In the genomic region with DNA sequence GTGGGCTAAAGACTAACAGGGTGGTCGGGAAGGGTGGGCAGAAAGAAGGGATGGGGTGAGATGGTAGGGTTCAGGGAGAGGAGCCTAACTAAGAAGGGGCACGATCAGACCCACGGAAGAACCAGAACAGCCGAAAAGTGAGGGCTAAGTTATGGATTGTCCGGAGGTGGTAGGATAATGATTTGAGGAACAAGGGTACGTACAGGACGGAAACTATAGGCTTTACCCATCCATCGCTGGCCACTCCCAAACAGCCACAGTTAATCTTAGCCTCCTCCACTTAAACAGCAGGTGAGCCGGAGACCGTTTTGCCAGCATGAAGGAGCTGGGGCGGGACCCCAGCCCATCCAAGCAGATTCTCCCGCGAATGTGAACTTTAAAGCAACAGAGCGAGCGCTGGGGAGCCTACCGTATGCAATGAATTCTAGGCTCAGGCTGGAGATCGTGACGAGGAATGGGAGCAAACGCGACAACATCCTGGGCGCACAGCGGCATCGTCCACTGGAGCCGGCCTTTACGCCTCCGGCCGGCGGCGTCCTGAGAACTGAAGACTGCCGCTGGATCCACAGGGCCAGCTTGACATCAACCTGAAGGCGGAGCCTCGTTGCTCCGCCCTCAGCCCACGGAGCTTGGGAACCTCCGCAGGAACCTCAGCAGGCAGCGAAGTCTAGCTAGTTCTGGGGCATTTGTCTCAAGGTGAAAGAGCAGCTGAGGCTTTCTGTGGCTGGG, we compare ENCODE assay signal across 8 mouse cellular contexts. TPM values are rescaled to one million over a fixed set of nuclear protein-coding genes. Genes with fewer than 3 reads are reported as not detected.
DNase-seq lines count a peak whose midpoint lies in the region; ATAC-seq and TF ChIP-seq lines count a peak whose summit lies in the region.

A gene (minus strand): TSS at position 553 of the 729 bp plus-strand sequence.

- H3K4me2 ChIP-seq in intestine, embryonic 16.5 days (ENCODE audit: low read depth, low read length) = peak within 1 kb of the TSS; percentile 63
- H3K4me2 ChIP-seq in midbrain, embryonic 13.5 days (replicated peaks) = peak within 1 kb of the TSS; percentile 85

- H3K27ac ChIP-seq in intestine, embryonic 16.5 days (ENCODE audit: low read length) = no peak within 1 kb of the TSS
- H3K27ac ChIP-seq in midbrain, embryonic 13.5 days = no peak within 1 kb of the TSS
- peak within 1 kb of the TSS; percentile 90 for H3K27ac ChIP-seq in spleen, adult 2 months (ENCODE audit: insufficient read depth, low read length)

- peak within 1 kb of the TSS; percentile 39 for H3K9ac ChIP-seq in intestine, embryonic 16.5 days (ENCODE audit: low read depth, low read length)
- peak within 1 kb of the TSS; percentile 68 for H3K9ac ChIP-seq in midbrain, embryonic 13.5 days (replicated peaks)

- no peaks in the 10 kb centered on the region for H3K9me3 ChIP-seq in intestine, embryonic 16.5 days (ENCODE audit: control insufficient read depth, low read length)
- H3K9me3 ChIP-seq in midbrain, embryonic 13.5 days = no peaks in the 10 kb centered on the region

- no peaks in the 10 kb centered on the region for H3K4me1 ChIP-seq in intestine, embryonic 16.5 days (ENCODE audit: control insufficient read depth, insufficient read depth, low read length)
- peaks cover 12% of the 10 kb centered on the region; the same call in 1 of the 2 replicates for H3K4me1 ChIP-seq in midbrain, embryonic 13.5 days (replicated peaks)
- peaks cover 29% of the 10 kb centered on the region; the same call in 1 of the 2 replicates for H3K4me1 ChIP-seq in spleen, adult 2 months (ENCODE audit: control insufficient read depth, insufficient read depth, insufficient read length)

- no peaks in the 10 kb centered on the region for H3K36me3 ChIP-seq in intestine, embryonic 16.5 days (ENCODE audit: control insufficient read depth, insufficient read depth, low read length)
- no peaks in the 10 kb centered on the region for H3K36me3 ChIP-seq in midbrain, embryonic 13.5 days
- peaks cover 23% of the 10 kb centered on the region for H3K36me3 ChIP-seq in spleen, adult 2 months (ENCODE audit: control insufficient read depth, insufficient read depth, low read length)

- peak; percentile 98 for TF ChIP-seq POLR2A in spleen, adult 2 months (IDR thresholded peaks at IDR 0.05; ENCODE audit: low read depth, low read length)

- H3K4me3 ChIP-seq in intestine, embryonic 16.5 days (ENCODE audit: low read length) = peak within 1 kb of the TSS; percentile 39
- H3K4me3 ChIP-seq in midbrain, embryonic 13.5 days (replicated peaks) = peak within 1 kb of the TSS; percentile 47
- peak within 1 kb of the TSS; percentile 68 for H3K4me3 ChIP-seq in spleen, adult 2 months (ENCODE audit: extremely low read depth, insufficient read depth, insufficient read length)

- peak; percentile 68 to 84 for DNase-seq in adrenal gland, adult (ENCODE audit: inconsistent age in 2 of 2, low spot score in 1 of 2)
- DNase-seq in adrenal gland, postnatal 4 days (ENCODE audit: low spot score in 2 of 2) = no peak
- DNase-seq in heart, adult 18-20 months = peak; percentile 55 to 73
- DNase-seq in liver = peak; percentile 43
- DNase-seq in spleen, adult 2 months (ENCODE audit: low read depth in 1 of 2, low spot score in 2 of 2) = peak in 1 of 2 experiments; percentile 74

- H3K27me3 ChIP-seq in intestine, embryonic 16.5 days (replicated peaks; ENCODE audit: control insufficient read depth, insufficient read depth, low read length) = peaks cover 24% of the 10 kb centered on the region
- peaks cover 39% of the 10 kb centered on the region for H3K27me3 ChIP-seq in midbrain, embryonic 13.5 days
- H3K27me3 ChIP-seq in spleen, adult 2 months (ENCODE audit: control insufficient read depth, insufficient read depth, low read length) = no peaks in the 10 kb centered on the region

- no peak for TF ChIP-seq CTCF in spleen, adult 2 months (IDR thresholded peaks at IDR 0.05; ENCODE audit: extremely low read depth, insufficient read depth, insufficient read length, insufficient replicate concordance)

- peak; percentile 66 for ATAC-seq in common myeloid progenitor, adult 5-6 weeks (replicated peaks; ENCODE audit: low read depth, poor library complexity, severe bottlenecking)
- ATAC-seq in intestine, embryonic 16.5 days = peak; percentile 53; the same call in 1 of the 2 replicates
- ATAC-seq in midbrain, embryonic 13.5 days = 0 out of 2 replicates have a peak, but pooled peaks have one; percentile 45

- WGBS in intestine, embryonic 16.5 days = 8% methylated on average over 36 of the region's 36 CpGs
- WGBS in midbrain, embryonic 13.5 days = 4% methylated on average over 36 of the region's 36 CpGs
- WGBS in spleen, adult 2 months = 1% methylated on average over 36 of the region's 36 CpGs

RNA-seq across cellular contexts. Expression of the gene that starts here (rescaled TPM):
- total RNA-seq in adrenal gland, postnatal 4 days (2021) = 1 to 10 TPM; 2.6 to 2.7 TPM
- 3.5 and 8.2 TPM in 2 replicates for total RNA-seq in common myeloid progenitor, adult 5-6 weeks (2017)
- 1 to 10 TPM; 1.9 to 2.5 TPM for total RNA-seq in heart, adult 18-20 months (2021)
- 1.1 and 1.2 TPM in 2 replicates for polyA plus RNA-seq in intestine, embryonic 16.5 days (2015; fragmentation: Nextera tagmentation; extraction: Ambion mirVana)
- polyA plus RNA-seq in midbrain, embryonic 13.5 days (2015; fragmentation: Nextera tagmentation; extraction: Ambion mirVana) = 0.45 and 0.62 TPM in 2 replicates
- 60.6 and 65.1 TPM in 2 replicates for polyA plus RNA-seq in spleen, adult 2 months (2012; rRNA removed)

Comparison
In these comparisons a context has a peak if more than half of its experiments do, and no peak if none do; other contexts are left out.
1. RNA of the gene that starts here (polyA plus RNA-seq): 60.6 to 65.1 TPM in spleen, adult 2 months; 1.1 to 1.2 TPM in intestine, embryonic 16.5 days and 0.45 to 0.62 TPM in midbrain, embryonic 13.5 days; every median in the first group is over 10 times any median in the second.
2. DNase-seq: peak in adrenal gland, adult (2 of 2), heart, adult 18-20 months (2 of 2) and liver (single experiment); none in adrenal gland, postnatal 4 days (0 of 2).
3. Peak in ATAC-seq, H3K4me3 ChIP-seq, H3K9ac ChIP-seq and H3K4me2 ChIP-seq in midbrain, embryonic 13.5 days; RNA of the gene not detected or under 1 TPM.
4. Peak in every context shown above with its lines, with median percentiles within 50 percentile points of each other: ATAC-seq and H3K4me3 ChIP-seq.